Mouse (Mus musculus): Measurements from ENCODE around the gene Nfia.

The Nfia gene

DNA sequence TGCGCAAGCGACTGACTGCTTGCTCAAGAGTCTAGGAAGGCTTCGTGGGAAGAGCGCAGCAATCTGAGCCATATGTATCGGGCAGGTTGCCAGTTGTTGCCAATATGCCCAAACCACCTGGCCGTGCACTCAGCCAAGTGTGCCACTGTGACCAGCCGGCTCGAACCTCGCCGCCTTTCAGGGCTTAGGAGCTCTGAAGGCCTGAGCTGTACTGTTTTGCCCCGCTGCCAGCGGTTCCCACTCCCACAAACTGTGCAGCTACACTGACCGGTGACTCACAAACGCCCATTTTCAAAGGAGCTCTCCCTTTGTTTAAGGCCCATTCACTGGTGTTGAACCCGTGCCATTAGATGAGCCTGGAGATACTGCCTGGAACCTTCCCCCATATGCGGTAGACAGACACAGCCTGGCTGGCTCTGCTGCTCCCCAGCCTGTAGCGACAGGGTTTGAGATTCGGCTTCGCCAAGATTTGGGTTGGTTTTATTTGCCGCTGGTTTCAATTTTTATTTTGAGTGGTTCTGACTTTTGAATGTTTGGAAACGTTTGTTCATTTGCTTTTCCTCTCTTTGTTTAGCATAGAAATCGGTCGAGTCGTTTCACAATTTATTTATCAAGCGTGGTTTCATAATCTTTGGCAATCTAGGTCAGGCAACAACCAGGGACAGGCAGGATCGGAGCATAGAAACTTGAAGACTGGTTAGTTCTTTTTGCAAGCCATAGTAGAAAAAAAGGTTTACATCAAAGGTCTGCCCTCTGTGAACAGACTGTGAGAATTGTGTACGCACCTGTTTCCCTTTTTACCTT, 138.4 kb downstream of the Nfia start:
- peak; percentile 13 for DNase-seq (ENCODE audit: low read depth, low spot score)

DNA sequence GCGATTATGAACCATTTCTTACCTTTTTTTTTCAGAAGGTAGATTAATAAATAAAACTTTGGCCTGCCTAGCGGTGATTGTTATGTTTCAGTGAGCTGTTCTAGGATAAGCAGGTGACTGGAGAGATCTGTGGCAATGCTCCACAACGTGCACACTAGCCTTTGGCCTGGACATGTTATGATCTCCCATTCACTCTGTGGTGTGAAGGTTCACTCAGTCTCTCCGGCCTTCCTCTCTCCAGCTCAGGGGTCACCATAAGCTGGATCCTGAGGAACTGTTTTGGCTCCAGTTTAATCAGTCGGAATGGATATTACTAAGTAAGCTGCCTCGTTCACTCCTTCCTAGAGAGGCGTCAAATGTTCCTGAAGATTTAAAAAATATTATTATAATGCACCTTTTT, 139.2 kb downstream of the Nfia start:
- no peak for DNase-seq (ENCODE audit: low read depth, low spot score)

DNA sequence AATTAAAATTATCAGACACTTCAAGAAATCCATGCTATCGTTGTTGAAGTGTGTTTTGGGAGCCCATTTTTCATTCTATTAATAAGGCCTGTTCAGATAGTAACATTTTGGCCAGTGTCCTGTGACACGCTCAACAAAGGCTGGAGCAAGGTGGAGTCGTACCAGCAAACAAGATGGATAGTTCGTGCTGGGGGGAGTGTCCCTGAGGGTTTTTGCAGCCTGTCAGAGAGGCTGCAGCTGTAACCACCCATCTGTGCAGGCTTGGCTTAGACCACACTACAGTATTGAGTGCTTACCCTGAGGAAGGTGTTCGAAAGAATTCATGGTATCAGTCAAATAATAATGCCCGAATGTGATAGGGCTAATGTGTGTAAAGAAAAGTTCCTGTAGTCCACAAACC, 139.6 kb downstream of the Nfia start:
- DNase-seq (ENCODE audit: low read depth, low spot score) = no peak

DNA sequence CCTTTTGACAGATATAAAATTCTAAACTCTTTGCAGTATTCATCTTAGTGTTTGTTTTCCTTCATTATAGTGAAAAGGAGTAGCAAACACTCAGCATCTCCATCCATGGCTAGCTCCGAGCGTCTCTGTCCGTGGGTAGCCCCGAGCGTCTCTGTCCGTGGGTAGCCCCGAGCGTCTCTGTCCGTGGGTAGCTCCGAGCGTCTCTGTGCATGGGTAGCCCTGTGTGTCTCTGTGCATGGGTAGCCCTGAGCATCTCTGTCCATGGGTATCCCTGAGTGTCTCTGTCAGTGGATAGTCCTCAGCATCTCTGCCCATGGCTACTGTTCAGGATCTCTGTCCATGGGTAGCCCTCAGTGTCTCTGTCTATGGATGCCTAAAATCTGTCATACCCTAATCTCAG, 140.0 kb downstream of the Nfia start:
- DNase-seq (ENCODE audit: low read depth, low spot score) = no peak

DNA sequence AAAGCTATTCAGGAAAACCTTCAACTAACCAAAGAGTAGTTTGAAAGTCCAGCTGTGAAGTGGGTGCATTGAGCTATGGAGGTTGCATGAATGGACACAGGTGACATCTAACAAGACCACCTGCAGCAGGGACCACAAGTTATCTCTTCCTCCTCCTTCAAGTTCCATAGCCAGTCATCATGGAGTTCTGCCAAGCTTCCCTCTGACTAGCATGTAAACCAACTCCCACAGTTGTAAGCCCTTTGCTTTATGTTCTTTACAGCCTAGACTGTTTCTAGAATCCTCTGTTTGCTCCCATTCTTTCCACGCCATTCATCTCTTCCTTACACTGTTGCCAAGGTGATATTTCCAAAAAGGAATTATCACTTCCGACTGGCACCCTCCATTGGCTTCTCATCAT, 141.8 kb downstream of the Nfia start:
- DNase-seq (ENCODE audit: low read depth, low spot score) = no peak

DNA sequence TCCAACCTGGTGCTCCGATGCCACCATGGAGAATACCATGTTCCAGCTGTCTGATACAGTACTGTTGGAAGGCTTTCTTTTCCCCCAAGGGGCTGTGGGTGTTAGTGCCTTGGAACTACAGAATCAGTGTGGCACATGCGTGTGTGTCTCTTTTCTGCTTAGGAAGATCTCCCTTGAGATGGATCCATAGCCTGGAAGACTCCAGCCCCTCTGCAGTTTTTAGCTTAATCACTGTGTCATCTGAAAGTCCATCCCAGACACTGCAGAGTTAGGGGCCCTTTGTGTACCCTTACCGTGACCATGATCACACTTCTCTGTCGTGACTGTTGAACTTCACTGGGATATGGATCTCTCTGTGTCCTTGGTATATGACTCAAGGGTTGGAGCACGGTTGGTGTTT, 142.2 kb downstream of the Nfia start:
- DNase-seq (ENCODE audit: low read depth, low spot score) = no peak

DNA sequence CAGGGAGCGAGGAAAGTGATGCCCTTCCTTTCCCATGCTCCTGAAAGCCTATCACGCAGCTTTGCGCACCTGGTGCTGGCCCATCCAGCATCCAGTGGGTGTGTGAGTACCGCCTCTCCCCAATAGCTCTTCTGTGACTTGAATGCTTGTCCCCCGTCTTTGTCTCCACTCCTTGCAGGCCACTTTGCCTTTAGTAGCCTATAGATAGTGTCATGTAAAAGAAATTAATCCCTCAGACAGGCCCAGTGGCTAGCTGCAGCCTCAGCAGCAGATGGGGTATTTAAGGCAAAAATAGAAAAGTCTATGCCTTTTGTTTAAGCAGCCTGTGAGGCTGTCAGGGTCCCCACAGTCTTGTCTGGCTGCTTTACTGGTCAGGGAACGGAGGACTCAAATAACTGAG, 145.0 kb downstream of the Nfia start:
- no peak for DNase-seq (ENCODE audit: low read depth, low spot score)

DNA sequence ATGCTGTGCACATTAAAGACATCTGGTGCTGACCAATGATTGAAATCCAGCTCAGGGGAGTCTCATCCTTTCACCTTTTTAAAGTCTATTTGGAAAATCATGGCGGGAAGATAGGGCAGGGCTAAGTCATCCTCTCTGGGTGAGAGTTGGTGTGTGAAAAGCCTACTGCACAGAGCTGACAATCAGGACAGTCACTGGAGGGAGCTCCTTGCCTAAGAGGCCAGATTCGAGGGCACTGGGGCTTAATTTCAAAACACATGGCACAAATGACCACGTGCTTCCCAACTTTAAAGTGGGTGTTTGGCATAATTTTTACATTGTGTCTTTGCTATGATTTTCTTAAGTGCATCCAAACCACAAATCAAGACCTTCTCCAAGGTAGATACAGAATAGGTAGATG, 146.1 kb downstream of the Nfia start:
- no peak for DNase-seq (ENCODE audit: low read depth, low spot score)

DNA sequence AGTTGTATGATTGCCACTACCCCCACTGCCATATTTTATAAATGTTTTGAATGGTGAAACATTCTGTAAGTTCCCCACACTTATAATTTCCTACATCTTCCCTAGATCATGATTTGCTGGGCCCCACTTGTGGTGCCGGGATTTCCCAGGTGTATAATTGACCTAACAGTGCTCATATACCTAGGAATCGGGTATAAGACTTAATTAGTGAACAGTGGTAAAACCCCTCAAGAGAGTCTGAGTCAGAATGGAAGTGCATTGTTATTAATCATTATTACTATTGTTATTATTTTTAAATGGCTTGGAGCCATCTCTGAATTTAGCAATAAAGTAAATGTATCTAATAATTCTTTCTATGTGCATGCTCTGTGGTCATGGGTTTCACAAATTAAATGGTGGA, 147.2 kb downstream of the Nfia start:
- DNase-seq (ENCODE audit: low read depth, low spot score) = no peak

DNA sequence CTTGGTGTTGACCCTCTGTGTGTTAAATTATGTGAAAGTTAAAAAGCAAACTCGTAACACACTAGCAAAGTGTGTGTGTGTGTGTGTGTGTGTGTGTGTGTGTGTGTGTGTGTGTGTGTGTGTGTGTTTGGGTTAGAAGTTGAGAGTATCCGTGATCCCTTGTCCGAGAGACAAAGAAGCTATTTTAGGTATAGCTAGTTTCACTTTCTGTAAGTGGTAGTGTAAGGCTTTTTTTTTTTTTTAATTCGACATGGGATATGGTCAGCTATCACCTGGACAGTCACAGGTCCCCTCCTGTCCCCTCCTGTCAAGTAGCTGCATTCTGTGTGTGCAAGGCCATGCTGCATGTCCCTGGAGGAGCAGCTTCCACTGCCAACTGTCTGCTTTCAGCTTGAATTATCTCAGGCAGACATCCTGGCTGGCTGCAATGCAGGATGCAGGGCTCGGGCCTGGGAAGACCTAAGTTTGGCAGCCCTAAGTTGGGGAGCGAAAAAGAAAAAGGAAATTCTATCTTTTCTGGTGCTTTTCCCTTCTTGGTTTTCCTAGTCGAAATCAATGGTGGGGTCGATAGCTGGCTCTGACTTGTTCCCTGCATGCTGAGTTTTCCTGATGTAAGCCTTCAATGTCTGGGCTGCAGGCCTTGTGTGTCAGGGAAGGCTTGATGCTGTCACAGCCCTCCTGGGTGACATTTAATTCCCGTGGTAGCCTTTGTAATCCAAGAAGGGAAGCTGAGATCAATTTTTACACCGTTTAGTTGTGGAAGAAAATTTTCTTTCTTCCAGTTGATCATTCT, 147.9 kb downstream of the Nfia start:
- no peak for DNase-seq (ENCODE audit: low read depth, low spot score)

DNA sequence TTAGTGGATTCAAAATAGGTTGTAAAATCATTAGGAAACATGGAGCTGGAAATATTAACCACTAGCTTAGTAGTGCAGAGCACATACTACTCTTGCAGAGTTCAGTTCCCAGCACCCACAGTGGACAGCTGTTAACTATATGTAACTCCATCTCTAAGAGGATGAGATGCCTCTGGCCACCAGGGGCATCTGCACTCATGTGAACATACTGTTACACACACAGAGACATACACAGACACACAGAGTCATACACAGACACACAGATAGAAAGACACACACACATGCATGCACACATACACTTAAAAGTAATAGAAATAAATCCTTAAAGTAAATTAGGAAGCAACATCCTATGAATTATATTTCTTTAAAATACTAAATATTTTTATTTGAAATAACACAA, 149.1 kb downstream of the Nfia start:
- DNase-seq (ENCODE audit: low read depth, low spot score) = no peak

DNA sequence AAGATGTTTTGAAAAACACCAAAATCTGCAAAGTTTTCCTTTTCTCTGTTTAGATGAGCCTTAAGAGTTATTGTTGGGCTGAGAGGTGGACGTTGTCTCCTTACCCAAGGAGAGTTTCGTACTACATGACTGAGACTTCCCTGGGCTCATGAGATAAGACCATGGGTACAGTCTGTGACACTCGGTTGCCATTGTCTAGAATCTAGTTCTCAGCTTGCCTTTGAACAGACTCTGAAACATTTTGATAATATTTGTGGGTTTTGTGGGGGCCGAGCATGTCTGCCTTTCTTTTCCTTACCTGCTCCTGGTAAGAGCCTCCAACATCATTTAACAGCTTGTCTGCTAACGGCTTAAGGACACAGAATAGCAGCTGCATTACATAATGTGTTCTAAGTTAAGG, 150.7 kb downstream of the Nfia start:
- no peak for DNase-seq (ENCODE audit: low read depth, low spot score)

DNA sequence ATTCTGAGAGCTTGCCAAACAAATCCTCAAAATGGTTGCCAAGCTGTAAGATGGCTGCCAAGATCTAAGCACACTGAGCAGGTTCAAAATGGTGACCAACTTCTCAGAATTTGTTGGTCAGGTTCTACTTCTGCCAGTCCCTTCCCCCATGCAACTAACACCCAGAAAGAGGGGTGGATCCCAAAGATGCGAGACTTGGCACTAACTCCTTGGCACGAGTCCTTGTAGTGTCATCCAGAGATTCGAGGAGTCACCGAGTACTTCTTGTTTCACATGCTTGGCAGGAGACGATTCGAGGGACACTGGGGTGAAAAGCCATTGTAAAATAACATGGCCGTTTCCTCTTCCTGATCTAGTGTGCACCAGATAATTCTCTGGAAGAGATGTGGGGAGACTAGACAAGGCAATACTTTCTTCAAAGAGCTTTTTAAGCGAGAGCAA, 151.4 kb downstream of the Nfia start:
- peak; percentile 15 for DNase-seq (ENCODE audit: low read depth, low spot score)

DNA sequence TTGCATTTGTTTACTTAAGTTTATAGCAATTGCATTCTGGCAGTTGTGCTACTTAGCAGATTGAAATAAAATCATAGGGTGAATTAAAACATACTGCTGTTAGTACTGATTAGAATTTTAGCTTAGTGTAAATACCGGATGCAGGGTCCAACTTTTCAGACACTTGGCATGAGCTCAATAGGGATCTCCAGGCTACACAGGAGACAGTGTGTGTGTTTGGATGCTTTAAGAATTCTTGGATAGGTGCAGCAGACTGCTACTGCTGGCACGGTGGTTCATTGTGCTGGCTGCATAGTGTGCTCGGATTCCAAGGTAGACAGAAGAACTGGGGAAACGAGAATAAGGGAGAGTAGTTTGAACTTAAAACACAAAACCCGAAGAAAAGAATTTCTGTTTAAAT, 151.9 kb downstream of the Nfia start:
- no peak for DNase-seq (ENCODE audit: low read depth, low spot score)

DNA sequence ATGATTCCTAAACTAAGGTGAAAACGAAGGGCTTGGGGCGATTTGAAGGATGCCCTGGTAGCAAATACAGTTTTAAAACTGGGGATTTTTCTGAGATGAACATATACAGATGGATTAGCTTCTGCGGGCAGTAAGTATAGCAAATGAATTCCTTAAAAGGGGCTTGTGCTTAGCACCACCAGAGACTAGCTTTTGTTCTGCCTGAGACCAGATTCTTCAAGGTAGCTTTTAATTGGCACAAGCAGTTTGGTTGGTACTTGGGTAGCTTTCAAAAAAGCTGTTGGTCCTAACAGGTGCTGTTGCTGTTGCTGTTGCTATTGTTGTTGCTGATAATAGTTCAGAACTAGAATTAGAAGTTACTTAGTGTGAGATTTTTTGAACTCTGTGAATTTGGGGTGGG, 152.3 kb downstream of the Nfia start:
- no peak for DNase-seq (ENCODE audit: low read depth, low spot score)

DNA sequence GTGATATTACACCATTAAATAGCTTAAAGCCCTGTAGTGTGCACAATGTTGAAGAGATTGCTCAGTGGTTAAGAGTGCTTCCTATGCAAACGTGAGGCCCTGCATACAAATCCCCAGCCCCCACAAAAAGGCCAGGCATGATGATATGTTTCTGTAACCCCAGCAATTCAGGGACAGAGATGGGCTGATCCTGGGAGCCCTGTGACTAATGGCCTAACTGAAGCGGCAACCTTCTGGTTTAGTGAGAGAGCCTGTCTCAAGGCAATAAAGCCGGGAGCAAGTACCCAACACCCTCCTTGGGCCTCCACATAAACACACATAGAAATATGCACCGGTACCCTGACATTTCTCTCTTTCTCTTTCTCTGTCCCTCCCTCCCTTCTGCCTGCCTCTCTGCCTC, 153.1 kb downstream of the Nfia start:
- DNase-seq (ENCODE audit: low read depth, low spot score) = no peak

DNA sequence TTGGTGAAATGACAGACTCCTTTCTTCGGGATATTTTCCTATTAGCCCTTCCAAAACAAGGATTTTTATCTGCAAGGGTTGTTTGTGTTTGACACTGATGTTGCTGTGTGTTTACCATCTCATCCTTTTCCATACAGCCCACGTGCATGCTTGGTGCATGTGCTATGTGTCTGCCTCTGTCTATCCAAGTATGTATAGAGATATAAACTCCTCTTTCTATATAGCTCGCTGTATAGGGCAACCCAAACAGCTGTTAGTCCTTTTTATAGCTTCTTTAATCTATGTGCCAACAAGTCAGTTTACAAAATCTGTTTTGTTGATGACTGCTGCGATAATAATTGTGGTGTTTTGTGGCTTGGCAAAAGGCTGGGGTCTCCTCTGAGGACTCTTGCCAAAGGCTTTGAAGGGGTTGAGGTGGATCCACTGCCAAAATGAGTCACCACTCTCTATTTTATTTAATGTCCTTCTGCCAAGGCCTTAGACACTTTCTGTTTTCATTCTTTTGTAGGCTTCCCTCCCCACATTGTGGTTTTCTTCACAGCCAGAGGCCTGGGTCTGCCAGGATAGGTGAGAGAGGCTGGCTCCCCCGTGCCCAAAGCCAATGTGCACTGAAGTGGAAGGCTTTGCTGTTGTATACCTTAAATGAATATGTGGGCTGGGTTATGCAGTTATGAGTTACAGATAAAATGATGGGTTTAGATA, 154.2 kb downstream of the Nfia start:
- DNase-seq (ENCODE audit: low read depth, low spot score) = no peak

DNA sequence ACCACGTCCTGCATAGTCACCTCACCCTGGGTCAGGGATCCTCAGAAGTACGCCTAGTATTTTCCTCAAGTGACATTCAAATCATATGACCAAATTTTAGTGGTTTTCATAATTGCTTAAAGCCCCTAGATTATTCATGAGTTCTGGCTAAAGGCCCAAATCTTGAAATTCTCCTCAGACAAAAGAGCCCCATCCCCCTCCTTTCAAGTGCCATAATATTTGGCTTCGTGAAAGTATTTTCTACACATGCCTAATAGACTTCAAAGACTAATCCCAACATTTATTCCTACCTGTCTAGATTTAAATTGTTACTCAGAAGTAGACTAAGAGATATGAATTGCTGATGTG, 154.7 kb downstream of the Nfia start:
- no peak for DNase-seq (ENCODE audit: low read depth, low spot score)

DNA sequence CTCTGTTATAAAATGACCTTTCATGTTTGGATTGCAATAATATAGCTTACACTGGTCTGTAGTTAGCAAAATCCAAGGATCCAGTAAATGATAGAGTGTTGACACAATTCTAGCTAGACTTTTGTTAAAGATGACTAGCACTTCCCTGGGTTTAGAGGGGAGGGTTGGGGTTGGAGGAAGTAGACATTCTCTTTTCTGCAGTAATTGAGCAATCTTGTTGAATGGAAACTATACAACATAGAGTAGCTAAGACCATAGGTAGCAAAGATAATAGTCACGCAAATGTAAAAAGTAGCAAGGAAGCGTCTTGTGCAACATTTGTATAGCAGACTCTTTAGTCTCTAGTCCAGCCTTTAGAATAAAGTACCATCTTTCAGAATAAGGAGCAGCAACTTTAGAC, 163.8 kb downstream of the Nfia start:
- no peak for DNase-seq (ENCODE audit: low read depth, low spot score)

DNA sequence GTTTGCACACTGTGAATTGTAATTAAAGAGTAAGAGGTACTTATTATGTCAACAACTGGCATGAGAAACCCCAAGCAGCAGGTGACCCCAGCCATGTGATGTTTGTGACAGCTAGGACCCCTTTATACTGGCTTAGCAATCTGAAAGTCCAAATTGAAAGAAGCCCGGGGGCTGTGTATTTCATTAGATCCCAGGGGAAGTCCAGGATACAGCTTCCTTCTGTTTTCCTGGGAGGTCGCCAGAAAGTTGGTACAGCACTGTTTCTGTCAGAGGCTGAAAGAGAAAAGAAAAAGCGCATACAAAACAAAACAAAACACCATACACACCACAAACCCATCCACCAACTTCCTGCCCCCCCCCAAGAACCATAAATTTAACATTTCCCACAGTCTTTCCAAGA, 164.4 kb downstream of the Nfia start:
- no peak for DNase-seq (ENCODE audit: low read depth, low spot score)

DNA sequence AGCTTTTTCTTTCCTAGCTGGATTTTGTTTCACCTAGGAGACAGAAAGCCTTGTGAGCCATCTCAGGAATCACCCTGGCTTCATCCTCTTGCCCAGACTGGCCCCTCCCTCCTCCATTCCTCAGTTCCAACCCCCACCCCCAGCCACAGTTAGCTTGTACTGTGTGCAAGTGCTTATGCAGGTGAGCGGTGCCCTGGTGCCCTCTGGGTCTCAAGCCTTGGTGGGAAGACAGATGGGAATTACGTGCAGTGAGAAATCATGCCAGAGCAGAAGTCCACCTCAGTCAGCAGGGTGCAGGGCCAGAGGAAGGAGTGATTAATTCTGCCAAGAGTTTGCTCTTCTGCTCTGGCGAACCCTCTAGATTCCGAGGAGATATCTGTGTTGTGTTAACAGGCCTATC, 167.0 kb downstream of the Nfia start:
- no peak for DNase-seq (ENCODE audit: low read depth, low spot score)

DNA sequence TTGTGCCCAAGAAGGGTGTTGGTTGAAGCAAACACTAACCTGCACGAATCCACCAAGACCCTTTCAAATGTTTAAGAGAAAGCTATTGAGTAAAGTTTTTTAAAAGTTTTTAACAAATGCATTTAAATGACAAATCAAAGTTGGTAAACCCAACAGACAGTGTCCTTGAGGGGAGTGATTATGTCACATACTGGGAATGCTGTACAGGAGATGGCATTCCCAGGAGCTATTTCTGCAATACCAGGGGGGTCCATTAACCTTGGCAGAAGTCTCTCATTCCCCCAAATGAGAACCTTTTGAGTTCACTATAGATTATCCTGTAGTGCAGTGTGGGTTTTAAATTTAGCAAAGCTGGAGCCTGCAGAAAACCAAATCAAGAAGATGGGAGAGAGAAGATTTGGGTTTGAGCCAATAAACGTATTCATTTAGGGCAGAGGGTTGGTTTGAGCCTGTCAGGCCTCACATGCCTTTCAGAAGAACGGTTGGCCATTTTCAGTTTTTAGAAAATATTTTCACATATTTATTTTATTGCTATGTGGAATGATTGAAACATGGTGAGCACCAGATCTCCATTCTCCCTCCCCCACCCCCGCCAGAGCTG, 167.5 kb downstream of the Nfia start:
- no peak for DNase-seq (ENCODE audit: low read depth, low spot score)
